Mouse (Mus musculus): ENCODE data around the gene Aatf. TPM values are rescaled to one million over a fixed set of nuclear protein-coding genes. Genes with fewer than 3 reads are reported as not detected.

The Aatf gene
- polyA plus RNA-seq, 1 experiment from 2014 or later, result 60.6 TPM

DNA sequence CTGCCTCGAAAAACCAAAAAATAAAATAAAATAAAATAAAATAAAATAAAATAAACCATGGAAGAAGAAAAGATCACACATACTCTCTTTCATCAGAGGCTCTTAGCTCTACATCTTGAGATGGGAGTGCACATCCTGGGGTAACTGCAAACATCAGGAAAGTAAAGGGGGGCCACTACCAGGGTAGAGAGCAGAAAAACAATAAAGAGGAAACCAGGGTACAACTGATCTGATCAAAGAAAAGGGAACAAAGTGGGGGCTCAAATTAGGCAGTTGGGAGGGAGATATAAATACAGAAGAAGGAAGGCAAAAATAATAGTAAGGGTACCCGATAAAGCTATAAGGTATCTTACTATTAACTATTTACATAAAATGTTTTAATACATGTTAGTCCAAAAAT lies 36.7 kb downstream of the Aatf start:
- H3K4me3 ChIP-seq (ENCODE audit: low read length), result no peak overlapping the region
- H3K27ac ChIP-seq (ENCODE audit: low read depth, low read length), result no peak overlapping the region
- no peak overlapping the region for H3K4me2 ChIP-seq (replicated peaks; ENCODE audit: low read depth, low read length)
- H3K4me1 ChIP-seq (ENCODE audit: control insufficient read depth, insufficient read depth, low read length), result no peaks in the 10 kb centered on the region
- WGBS, result 95% methylated on average over 2 of the region's 2 CpGs
- ATAC-seq (ENCODE audit: low FRiP score, low TSS enrichment), result no peak
- H3K27me3 ChIP-seq (ENCODE audit: control insufficient read depth, insufficient read depth, low read length), result no peaks in the 10 kb centered on the region
- H3K9ac ChIP-seq (ENCODE audit: low read depth, low read length), result no peak overlapping the region
- peaks cover 5% of the 10 kb centered on the region; the same call in 1 of the 2 replicates for H3K36me3 ChIP-seq (ENCODE audit: control insufficient read depth, insufficient read depth, low read length)
- H3K9me3 ChIP-seq (ENCODE audit: control insufficient read depth, low read length), result no peaks in the 10 kb centered on the region

DNA sequence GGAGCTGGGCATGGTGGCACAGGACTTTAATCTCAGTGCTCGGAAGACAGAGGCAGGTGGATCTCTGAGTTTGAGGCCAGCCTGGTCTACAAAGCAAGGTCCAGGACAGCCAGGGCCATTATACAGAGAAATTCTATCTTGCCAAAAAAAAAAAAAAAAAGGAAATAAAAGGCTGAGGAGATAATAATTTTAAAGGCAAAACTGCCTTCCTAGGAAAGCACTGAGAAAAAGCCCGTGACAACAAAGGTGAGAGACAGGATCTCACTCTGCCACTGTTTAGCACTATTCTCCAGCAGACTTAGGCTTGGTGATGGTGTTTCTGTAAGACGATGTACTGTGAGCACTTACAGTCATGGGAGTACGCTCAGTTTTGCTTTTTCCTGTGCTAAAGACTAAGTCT lies 37.3 kb downstream of the Aatf start:
- Histone ChIP-seq H3K4me2 (replicated peaks; ENCODE audit: low read depth, low read length) (no peak overlapping the region), H3K9ac (ENCODE audit: low read depth, low read length) (no peak overlapping the region), H3K27ac (ENCODE audit: low read depth, low read length) (no peak overlapping the region), H3K4me1 (ENCODE audit: control insufficient read depth, insufficient read depth, low read length) (no peaks in the 10 kb centered on the region), H3K27me3 (ENCODE audit: control insufficient read depth, insufficient read depth, low read length) (no peaks in the 10 kb centered on the region), H3K4me3 (ENCODE audit: low read length) (no peak overlapping the region), H3K9me3 (ENCODE audit: control insufficient read depth, low read length) (no peaks in the 10 kb centered on the region), H3K36me3 (ENCODE audit: control insufficient read depth, insufficient read depth, low read length) (peaks cover 9% of the 10 kb centered on the region; the same call in 1 of the 2 replicates)
- WGBS, result 93% methylated on average over 4 of the region's 4 CpGs
- ATAC-seq (ENCODE audit: low FRiP score, low TSS enrichment), result no peak

DNA sequence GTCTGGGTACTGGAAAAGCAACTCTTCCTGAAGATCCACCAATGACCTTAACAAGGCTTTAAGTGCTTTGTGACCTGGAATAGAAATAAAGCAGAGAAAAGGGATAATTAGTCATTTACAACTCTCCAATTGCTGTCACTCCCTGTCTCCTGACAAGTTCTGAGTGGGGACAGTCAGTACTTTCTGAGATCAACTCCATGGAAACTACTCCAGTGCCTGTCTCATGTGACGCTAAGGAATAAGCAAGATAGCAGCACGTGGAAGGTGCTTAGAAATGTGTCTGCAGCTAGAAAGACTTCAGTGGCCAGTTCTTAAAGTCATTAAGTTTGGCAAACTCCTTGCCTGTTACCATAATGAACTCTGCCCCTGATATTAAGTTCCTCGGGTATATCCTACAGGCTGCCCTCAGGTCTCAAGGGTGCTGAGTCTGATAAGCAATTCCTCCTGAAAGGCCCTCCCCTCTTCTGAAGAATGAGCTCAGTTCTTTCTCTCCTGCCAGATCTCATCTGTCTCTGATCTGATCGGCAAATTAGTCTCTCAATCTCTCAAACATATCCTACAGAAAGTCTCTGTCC lies 40.1 kb downstream of the Aatf start:
- H3K27me3 ChIP-seq (ENCODE audit: control insufficient read depth, insufficient read depth, low read length), result no peaks in the 10 kb centered on the region
- no peak overlapping the region for H3K4me3 ChIP-seq (ENCODE audit: low read length)
- no peaks in the 10 kb centered on the region for H3K9me3 ChIP-seq (ENCODE audit: control insufficient read depth, low read length)
- ATAC-seq (ENCODE audit: low FRiP score, low TSS enrichment), result no peak
- H3K27ac ChIP-seq (ENCODE audit: low read depth, low read length), result no peak overlapping the region
- H3K9ac ChIP-seq (ENCODE audit: low read depth, low read length), result no peak overlapping the region
- no peak overlapping the region for H3K4me2 ChIP-seq (replicated peaks; ENCODE audit: low read depth, low read length)
- 68% methylated on average over 4 of the region's 4 CpGs for WGBS
- peaks cover 20% of the 10 kb centered on the region; the same call in 1 of the 2 replicates for H3K36me3 ChIP-seq (ENCODE audit: control insufficient read depth, insufficient read depth, low read length)
- H3K4me1 ChIP-seq (ENCODE audit: control insufficient read depth, insufficient read depth, low read length), result no peaks in the 10 kb centered on the region

DNA sequence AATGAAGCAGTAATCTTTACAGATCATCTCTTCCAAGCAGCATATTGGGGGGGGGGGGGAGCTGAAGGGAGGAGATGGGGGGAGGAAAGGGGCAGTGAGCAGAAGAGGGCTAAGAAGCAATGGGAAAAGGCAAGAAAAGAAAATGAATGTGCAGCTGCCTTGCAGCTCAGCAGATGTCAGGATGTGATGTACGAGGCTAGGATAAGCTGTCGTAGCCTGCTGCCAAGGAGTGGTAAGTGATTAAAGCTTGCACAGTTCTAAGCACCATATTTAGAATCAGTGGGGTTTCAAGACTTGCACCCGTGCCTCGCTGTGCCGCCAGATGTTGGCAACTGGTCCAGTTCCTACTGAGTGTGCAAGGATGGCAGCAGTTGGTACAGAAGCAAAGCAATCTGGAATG lies 48.8 kb downstream of the Aatf start:
- Histone ChIP-seq H3K4me3 (ENCODE audit: low read length) (no peak overlapping the region), H3K27ac (ENCODE audit: low read depth, low read length) (no peak overlapping the region), H3K4me1 (ENCODE audit: control insufficient read depth, insufficient read depth, low read length) (no peaks in the 10 kb centered on the region), H3K4me2 (replicated peaks; ENCODE audit: low read depth, low read length) (no peak overlapping the region), H3K9ac (ENCODE audit: low read depth, low read length) (no peak overlapping the region), H3K36me3 (ENCODE audit: control insufficient read depth, insufficient read depth, low read length) (peaks cover 9% of the 10 kb centered on the region; the same call in 1 of the 2 replicates), H3K27me3 (ENCODE audit: control insufficient read depth, insufficient read depth, low read length) (no peaks in the 10 kb centered on the region), H3K9me3 (ENCODE audit: control insufficient read depth, low read length) (no peaks in the 10 kb centered on the region)
- WGBS, result 73% methylated on average over 5 of the region's 5 CpGs
- ATAC-seq (ENCODE audit: low FRiP score, low TSS enrichment), result no peak

DNA sequence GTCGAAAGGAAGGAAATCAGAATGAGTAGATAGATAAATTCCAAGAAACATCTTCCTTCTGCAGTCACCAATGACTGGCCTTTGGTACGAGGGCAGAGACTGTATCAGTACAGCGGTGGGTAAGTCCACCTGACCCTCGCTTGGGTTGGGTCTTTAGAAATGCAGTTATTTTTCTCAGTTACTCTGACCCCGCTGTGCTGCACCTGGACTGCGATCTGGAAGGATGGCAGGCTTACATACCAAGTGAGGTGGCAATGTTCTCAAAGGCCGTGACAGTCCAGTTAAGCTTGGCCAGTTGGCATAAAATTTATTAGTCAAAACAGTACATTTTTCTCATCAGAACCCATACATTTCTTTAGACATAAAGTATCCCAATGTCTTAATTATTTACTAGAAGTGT lies 59.4 kb downstream of the Aatf start:
- WGBS, result 91% methylated on average over 7 of the region's 7 CpGs
- H3K4me2 ChIP-seq (replicated peaks; ENCODE audit: low read depth, low read length), result no peak overlapping the region
- H3K27me3 ChIP-seq (ENCODE audit: control insufficient read depth, insufficient read depth, low read length), result no peaks in the 10 kb centered on the region
- no peak overlapping the region for H3K4me3 ChIP-seq (ENCODE audit: low read length)
- ATAC-seq (ENCODE audit: low FRiP score, low TSS enrichment), result no peak
- no peaks in the 10 kb centered on the region for H3K4me1 ChIP-seq (ENCODE audit: control insufficient read depth, insufficient read depth, low read length)
- H3K36me3 ChIP-seq (ENCODE audit: control insufficient read depth, insufficient read depth, low read length), result no peaks in the 10 kb centered on the region
- no peak overlapping the region for H3K9ac ChIP-seq (ENCODE audit: low read depth, low read length)
- H3K9me3 ChIP-seq (ENCODE audit: control insufficient read depth, low read length), result no peaks in the 10 kb centered on the region
- H3K27ac ChIP-seq (ENCODE audit: low read depth, low read length), result no peak overlapping the region

DNA sequence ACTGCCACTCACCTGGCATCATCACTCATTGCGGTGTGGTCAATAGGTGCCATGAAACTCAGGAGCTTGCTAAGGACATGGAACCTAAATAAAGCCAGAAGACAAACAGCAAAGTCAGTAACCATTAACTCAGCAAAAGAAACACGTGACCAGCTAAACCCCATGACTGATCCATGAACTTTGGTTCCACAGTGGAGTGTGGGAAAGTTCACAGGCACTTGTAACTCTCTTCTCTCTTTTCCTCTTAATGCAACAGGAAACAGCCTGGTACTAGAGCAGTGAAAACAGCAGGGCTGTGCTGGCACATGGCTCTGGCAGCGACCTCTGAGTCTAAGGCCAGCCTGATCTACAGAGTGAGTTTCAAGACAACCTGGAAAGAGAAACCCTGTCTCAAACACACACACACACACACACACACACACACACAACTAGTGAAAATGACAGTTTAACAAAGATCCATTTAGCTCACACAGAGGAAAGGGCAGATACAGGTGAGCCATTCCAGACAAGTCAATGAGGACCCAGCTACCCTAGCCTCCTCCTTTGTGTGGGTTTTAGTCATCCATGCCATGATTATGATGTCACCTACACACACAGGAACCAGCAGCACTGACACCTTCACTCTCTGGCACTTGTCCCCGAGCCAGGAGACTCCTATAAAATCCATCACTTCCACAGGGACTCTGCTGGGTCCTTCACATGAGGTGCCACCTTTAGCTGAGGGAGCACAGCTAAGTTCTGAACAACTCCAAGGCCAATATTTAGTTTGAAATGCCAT lies 70.6 kb downstream of the Aatf start:
- H3K4me1 ChIP-seq (ENCODE audit: control insufficient read depth, insufficient read depth, low read length), result no peaks in the 10 kb centered on the region
- no peak overlapping the region for H3K4me3 ChIP-seq (ENCODE audit: low read length)
- peaks cover 9% of the 10 kb centered on the region; the same call in 1 of the 2 replicates for H3K36me3 ChIP-seq (ENCODE audit: control insufficient read depth, insufficient read depth, low read length)
- no peak overlapping the region for H3K9ac ChIP-seq (ENCODE audit: low read depth, low read length)
- WGBS, result 82% methylated on average over 4 of the region's 4 CpGs
- H3K9me3 ChIP-seq (ENCODE audit: control insufficient read depth, low read length), result no peaks in the 10 kb centered on the region
- H3K27ac ChIP-seq (ENCODE audit: low read depth, low read length), result no peak overlapping the region
- no peak overlapping the region for H3K4me2 ChIP-seq (replicated peaks; ENCODE audit: low read depth, low read length)
- no peaks in the 10 kb centered on the region for H3K27me3 ChIP-seq (ENCODE audit: control insufficient read depth, insufficient read depth, low read length)
- no peak for ATAC-seq (ENCODE audit: low FRiP score, low TSS enrichment)

DNA sequence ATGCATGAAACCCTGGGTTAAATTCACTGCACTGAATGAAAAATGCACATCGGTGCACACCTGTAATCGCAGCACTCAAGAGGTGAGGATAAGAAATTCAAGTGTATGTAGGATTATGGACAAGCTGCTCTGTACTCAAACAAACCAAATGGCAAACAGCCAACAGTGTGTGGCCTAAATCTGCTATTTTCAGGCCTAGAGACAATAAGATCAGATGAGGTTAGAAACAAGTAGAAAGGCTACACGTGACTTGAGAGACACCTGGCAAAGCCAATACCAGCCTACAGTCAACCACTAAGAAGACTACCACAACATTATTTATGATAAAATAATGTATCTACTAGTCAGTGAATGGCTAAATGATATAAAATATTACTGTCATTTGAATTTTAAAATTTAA lies 72.9 kb downstream of the Aatf start:
- H3K4me1 ChIP-seq (ENCODE audit: control insufficient read depth, insufficient read depth, low read length), result no peaks in the 10 kb centered on the region
- no peak overlapping the region for H3K4me3 ChIP-seq (ENCODE audit: low read length)
- H3K9me3 ChIP-seq (ENCODE audit: control insufficient read depth, low read length), result no peaks in the 10 kb centered on the region
- H3K27me3 ChIP-seq (ENCODE audit: control insufficient read depth, insufficient read depth, low read length), result no peaks in the 10 kb centered on the region
- WGBS, result 89% methylated on average over 3 of the region's 3 CpGs
- H3K27ac ChIP-seq (ENCODE audit: low read depth, low read length), result no peak overlapping the region
- no peak overlapping the region for H3K4me2 ChIP-seq (replicated peaks; ENCODE audit: low read depth, low read length)
- peaks cover 8% of the 10 kb centered on the region; the same call in 1 of the 2 replicates for H3K36me3 ChIP-seq (ENCODE audit: control insufficient read depth, insufficient read depth, low read length)
- ATAC-seq (ENCODE audit: low FRiP score, low TSS enrichment), result no peak
- no peak overlapping the region for H3K9ac ChIP-seq (ENCODE audit: low read depth, low read length)

DNA sequence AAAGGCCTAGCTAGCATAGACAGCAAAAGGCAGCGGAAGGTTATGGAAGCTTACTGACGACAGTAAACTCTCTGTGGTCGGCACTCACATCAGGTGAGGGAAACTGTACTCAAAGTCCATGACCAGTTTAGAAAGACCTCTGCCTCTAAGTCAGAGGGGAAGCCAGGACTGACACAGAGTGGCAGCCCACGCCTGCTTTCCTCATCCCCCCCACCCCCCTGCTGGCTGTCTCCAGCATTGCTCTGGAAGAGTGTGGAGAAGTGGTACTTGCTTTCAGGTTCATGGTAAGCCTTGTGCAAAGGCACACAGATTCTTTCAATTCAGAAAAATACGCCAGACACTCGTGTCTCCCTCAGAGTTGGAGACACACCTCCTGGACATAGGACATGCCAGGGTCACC lies 78.4 kb downstream of the Aatf start:
- ATAC-seq (ENCODE audit: low FRiP score, low TSS enrichment), result no peak
- peaks cover 10% of the 10 kb centered on the region; the same call in 1 of the 2 replicates for H3K36me3 ChIP-seq (ENCODE audit: control insufficient read depth, insufficient read depth, low read length)
- WGBS, result 69% methylated on average over 6 of the region's 6 CpGs

DNA sequence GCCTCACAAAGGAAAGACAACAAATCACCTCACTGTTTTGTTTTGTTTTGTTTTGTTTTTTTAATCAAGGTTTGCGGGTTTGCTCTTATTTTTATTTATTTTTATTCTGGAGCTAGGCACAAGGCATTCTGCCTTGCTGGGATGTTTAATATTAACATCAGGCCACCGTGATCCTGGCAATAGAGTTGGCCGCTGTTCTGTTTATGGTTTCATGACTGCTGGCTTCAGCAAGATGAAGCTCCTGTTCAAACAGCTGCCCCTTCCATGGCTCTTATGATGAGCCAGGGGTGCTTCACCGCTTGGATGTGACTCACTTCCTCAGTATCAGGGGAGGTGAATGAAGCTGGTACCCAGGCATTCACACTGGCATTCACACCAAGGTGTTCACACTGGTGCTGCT lies 83.0 kb downstream of the Aatf start:
- Histone ChIP-seq H3K27ac (ENCODE audit: low read depth, low read length) (no peak overlapping the region), H3K36me3 (ENCODE audit: control insufficient read depth, insufficient read depth, low read length) (peaks cover 5% of the 10 kb centered on the region; the same call in 1 of the 2 replicates), H3K4me3 (ENCODE audit: low read length) (no peak overlapping the region), H3K4me2 (replicated peaks; ENCODE audit: low read depth, low read length) (no peak overlapping the region), H3K27me3 (ENCODE audit: control insufficient read depth, insufficient read depth, low read length) (no peaks in the 10 kb centered on the region), H3K4me1 (ENCODE audit: control insufficient read depth, insufficient read depth, low read length) (no peaks in the 10 kb centered on the region), H3K9me3 (ENCODE audit: control insufficient read depth, low read length) (no peaks in the 10 kb centered on the region), H3K9ac (ENCODE audit: low read depth, low read length) (no peak overlapping the region)
- WGBS, result 64% methylated on average over 4 of the region's 4 CpGs
- no peak for ATAC-seq (ENCODE audit: low FRiP score, low TSS enrichment)

More for the DNA sequence above, 78.4 kb downstream of the Aatf start:
- H3K4me3 ChIP-seq (ENCODE audit: low read length), result no peak overlapping the region
- H3K9ac ChIP-seq (ENCODE audit: low read depth, low read length), result no peak overlapping the region
- H3K27me3 ChIP-seq (ENCODE audit: control insufficient read depth, insufficient read depth, low read length), result no peaks in the 10 kb centered on the region
- no peaks in the 10 kb centered on the region for H3K9me3 ChIP-seq (ENCODE audit: control insufficient read depth, low read length)
- no peak overlapping the region for H3K4me2 ChIP-seq (replicated peaks; ENCODE audit: low read depth, low read length)
- no peaks in the 10 kb centered on the region for H3K4me1 ChIP-seq (ENCODE audit: control insufficient read depth, insufficient read depth, low read length)
- no peak overlapping the region for H3K27ac ChIP-seq (ENCODE audit: low read depth, low read length)

Measured in kidney, embryonic 14.5 days (tissue).